Mouse (Mus musculus) embryonic facial prominence, embryonic 15.5 days (tissue): ENCODE results near the gene Slc5a5. TPM values are rescaled to one million over a fixed set of nuclear protein-coding genes. Genes with fewer than 3 reads are reported as not detected.

Source experiments
- microRNA counts: library from miRNA; unstranded; fragments of <30 nt; microRNA quantifications from one replicate; lab custom pipeline; 2016
- microRNA-seq: library from miRNA; unstranded; fragments of <30 nt; microRNA quantifications from one replicate; pipeline ENCODE4, GENCODE M21; 2016; ENCODE audit warnings: borderline number of aligned reads
- polyA plus RNA-seq: library from polyadenylated mRNA; unstranded; fragments of >200 nt; fragmentation: Nextera tagmentation; extraction: Ambion mirVana; gene quantifications from 2 replicates; pipeline ENCODE4 v1.2.1, GENCODE M21; 2015

The Slc5a5 gene
- polyA plus RNA-seq, 1 experiment from 2014 or later: 0.64 TPM

MicroRNAs within 50 kb of the gene (microRNA counts, 519-probe panel; counts per million panel counts)
- microRNA mmu-miR-1969 (lab: Ali Mortazavi, UCI): not detected

Small RNA genes lying within 50 kb of the gene (microRNA-seq; reads per million reads assigned to microRNA genes)
- gene Mir1969: 1.9 reads per million, percentile 5 among the genes with 10 or more reads in this experiment
- 0.52 reads per million for gene Mir7067

Other genes starting within 250 kb of the Slc5a5 start
- 52.1 and 56.6 TPM in 2 replicates for gene Pgpep1, start 232.4 kb downstream of the Slc5a5 start, polyA plus RNA-seq
- gene Lsm4, start 219.5 kb downstream of the Slc5a5 start, polyA plus RNA-seq: 243 and 244 TPM in 2 replicates
- gene Jund, start 193.8 kb downstream of the Slc5a5 start, polyA plus RNA-seq: 97.7 and 99.6 TPM in 2 replicates
- gene Iqcn, start 189.3 kb downstream of the Slc5a5 start, polyA plus RNA-seq: 0.03 and 0.04 TPM in 2 replicates
- gene Gm3336, start 174.2 kb downstream of the Slc5a5 start, polyA plus RNA-seq: not detected in 2 replicates
- 0.16 and 0.29 TPM in 2 replicates for gene Pde4c, start 169.0 kb downstream of the Slc5a5 start, polyA plus RNA-seq
- gene Rab3a, start 138.1 kb downstream of the Slc5a5 start, polyA plus RNA-seq: 22.7 and 28.6 TPM in 2 replicates
- 41.7 and 42.3 TPM in 2 replicates for gene Mpv17l2, start 131.8 kb downstream of the Slc5a5 start, polyA plus RNA-seq
- 92.5 and 94.3 TPM in 2 replicates for gene Pik3r2, start 116.0 kb downstream of the Slc5a5 start, polyA plus RNA-seq
- gene Mast3, start 87.7 kb downstream of the Slc5a5 start, polyA plus RNA-seq: 19.1 and 20.2 TPM in 2 replicates
- 0.26 and 0.28 TPM in 2 replicates for gene Il12rb1, start 84.3 kb downstream of the Slc5a5 start, polyA plus RNA-seq
- gene Arrdc2, start 53.0 kb downstream of the Slc5a5 start, polyA plus RNA-seq: 9.3 and 10.1 TPM in 2 replicates
- gene Kcnn1, start 29.5 kb downstream of the Slc5a5 start, polyA plus RNA-seq: 3.8 and 5.6 TPM in 2 replicates
- gene Ccdc124, start 18.8 kb downstream of the Slc5a5 start, polyA plus RNA-seq: 99.6 and 104 TPM in 2 replicates
- gene Rpl18a, start 4.7 kb upstream of the Slc5a5 start, polyA plus RNA-seq: 4,781 and 4,906 TPM in 2 replicates
- gene Map1s, start 13.2 kb upstream of the Slc5a5 start, polyA plus RNA-seq: 50.1 and 50.2 TPM in 2 replicates